Mouse (Mus musculus): Measurements from ENCODE around the gene Lypd3. TPM values are rescaled to one million over a fixed set of nuclear protein-coding genes. Genes with fewer than 3 reads are reported as not detected.
A peak's percentile ranks its signal among the peaks of the same experiment; 100 is the strongest.
"Not testable (repeated sequence)": the region's sequence is repeated elsewhere in the genome, so short reads cannot be mapped to it uniquely, and the experiment has no call there.

The Lypd3 gene
- total RNA-seq, 2 experiments from 2014 or later, result not detected

GRCm38 (mm10) chr7:24610879-24611494 lies 25.4 kb upstream of the Lypd3 start:
- intact Hi-C loops (cut with DNase I), result no loop called here
- DNase-seq, result peak; percentile 85 to 92

GRCm38 (mm10) chr7:24611709-24612108 lies 24.6 kb upstream of the Lypd3 start:
- intact Hi-C loops (cut with DNase I), result no loop called here

GRCm38 (mm10) chr7:24612308-24612910 lies 23.9 kb upstream of the Lypd3 start:
- DNase-seq, result no peak
- intact Hi-C loops (cut with DNase I), result no loop called here

More at GRCm38 (mm10) chr7:24611709-24612108, 24.6 kb upstream of the Lypd3 start:
- no peak for DNase-seq

DNA sequence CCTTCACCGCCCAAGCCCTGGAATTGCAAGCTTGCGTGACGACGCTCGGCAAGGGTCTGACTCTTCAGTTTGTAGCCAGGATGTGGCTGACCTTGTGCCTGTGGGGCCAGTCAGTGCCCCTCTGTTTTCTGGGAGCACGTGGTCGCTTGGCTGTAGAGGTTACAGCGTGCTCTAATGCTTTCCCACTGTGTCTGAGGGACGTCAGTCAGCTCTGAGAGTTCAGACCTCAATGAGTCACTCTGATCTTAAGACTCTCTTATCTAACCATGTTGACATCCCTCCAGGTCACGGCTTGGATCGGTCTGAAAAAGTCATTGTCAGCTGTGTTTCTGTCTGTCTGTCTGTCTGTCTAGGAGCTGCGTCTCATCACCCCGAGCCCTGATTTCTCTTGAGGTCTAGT lies 21.5 kb upstream of the Lypd3 start:
- intact Hi-C loops (cut with DNase I), result no loop called here
- no peak for DNase-seq

DNA sequence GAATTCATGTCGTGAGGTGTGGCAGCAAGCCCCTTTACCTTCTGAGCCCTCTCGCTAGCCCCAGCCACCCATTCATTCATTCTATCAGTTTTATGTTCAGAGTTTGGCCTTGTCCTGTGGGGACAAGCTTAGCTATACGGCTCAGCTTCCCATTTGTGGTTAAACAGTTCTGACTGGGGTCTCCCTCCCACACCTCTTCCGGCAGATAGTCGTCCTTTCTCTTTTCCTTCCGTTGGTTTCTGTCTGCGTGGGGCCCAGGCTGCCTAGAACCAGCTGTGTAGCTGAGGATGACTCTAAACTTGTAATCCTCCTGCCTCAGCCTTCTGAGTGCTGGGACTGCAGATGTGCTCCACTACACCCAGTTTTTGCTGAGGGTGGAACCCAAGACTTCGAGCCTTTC lies 18.6 kb upstream of the Lypd3 start:
- intact Hi-C loops (cut with DNase I), result no loop called here
- no peak for DNase-seq

DNA sequence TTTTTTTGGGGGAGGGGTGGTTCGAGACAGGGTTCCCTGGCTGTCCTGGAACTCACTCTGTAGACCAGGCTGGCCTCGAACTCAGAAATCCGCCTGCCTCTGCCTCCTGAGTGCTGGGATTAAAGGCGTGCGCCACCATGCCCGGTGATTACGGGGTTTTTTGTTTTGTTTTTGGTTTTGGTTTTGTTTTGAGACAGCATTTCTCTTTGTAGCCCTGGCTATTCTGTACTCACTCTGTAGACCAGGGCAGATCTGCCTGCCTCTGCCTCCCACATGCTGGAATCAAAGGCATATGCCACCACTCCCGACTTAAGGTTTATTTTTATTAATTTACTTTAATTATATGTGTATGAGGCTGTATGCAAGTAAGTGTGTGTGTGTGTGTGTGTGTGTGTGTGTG lies 18.0 kb upstream of the Lypd3 start:
- intact Hi-C loops (cut with DNase I), result not testable (repeated sequence)

DNA sequence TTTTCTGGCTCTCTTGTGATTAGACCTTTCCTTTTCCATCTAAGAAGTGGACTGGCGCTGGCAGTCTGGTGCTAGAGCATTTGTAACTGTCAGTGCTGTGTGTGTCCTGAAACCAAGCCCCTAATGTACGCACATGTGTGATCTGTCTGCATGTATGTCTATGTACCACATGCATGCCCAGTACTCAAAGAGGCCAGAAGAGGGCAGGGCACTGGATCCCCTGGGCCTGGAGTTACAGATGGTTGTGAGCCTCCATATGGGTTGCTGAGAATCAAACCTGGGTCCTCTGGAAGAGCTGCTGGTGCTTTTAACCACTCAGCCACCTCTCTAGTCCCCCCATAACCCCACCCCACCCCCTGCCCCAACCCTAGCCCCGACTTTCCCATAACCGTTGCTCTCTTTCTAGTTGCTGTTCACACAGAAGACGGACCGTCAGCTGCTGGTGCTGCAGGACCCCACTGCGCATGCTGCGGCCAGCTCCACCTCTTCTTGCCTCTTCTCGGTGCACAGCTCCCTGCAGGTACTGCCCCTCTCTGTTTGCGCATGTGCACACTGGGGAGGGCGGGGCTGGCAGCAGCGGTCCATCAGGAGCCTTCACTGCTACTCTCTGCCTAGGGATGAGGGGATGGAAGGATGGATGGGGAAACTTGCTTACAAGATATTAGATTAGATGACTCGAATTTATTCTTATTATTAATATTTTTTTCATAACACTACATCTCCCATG lies 16.5 kb upstream of the Lypd3 start:
- intact Hi-C loops (cut with DNase I), result no loop called here
- DNase-seq, result no peak

More for the DNA sequence above, 18.0 kb upstream of the Lypd3 start:
- not testable (repeated sequence) for DNase-seq

- intact Hi-C loops (cut with DNase I), result no loop called here
- DNase-seq, result no peak
These were observed 15.2 kb upstream of the Lypd3 start for GRCm38 (mm10) chr7:24621193-24621592.

DNA sequence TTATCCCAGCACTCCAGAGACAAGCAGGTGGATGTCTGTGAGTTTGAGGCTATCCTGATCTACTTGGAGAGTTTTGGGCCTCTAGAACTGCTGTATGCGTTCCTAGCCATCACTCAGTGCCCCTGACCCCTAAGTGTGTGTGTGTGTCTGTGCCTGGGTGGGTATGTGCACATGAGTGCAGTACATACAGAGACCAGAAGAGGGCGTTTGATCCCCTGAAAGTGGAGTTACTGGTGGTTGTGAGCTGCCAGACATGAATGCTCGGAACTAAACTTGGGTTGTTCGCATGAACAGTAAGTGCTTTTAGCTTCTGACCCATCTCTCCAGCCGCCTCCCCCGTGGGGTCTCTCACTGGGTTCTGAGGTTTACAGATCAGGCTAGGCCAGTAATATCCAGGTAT lies 13.4 kb upstream of the Lypd3 start:
- intact Hi-C loops (cut with DNase I), result no loop called here

GRCm38 (mm10) chr7:24628685-24629610 lies 7.4 kb upstream of the Lypd3 start:
- intact Hi-C loops (cut with DNase I), result no loop called here
- peak; percentile 71 to 77 for DNase-seq

More for the DNA sequence above, 13.4 kb upstream of the Lypd3 start:
- no peak for DNase-seq

DNA sequence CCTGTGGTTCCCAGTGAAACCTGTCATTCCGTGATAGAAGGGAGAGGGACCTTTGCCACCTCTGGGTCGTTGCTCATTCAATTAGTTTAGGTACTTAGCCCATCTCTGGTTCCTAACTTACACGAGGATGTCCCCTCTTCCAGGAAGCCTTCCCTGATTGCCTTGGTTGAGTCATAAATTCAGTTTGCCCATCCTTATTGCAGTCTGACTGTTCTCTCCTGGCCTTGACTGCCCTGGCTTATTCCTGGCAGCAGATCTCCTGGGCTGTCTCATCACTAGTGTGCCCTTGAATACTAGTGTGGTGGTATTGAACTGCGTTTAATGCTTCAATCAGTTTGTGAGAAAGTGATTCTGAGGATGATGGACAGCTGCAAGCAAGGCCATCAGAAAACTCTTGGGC lies 6.7 kb upstream of the Lypd3 start:
- intact Hi-C loops (cut with DNase I), result no loop called here
- DNase-seq, result no peak

DNA sequence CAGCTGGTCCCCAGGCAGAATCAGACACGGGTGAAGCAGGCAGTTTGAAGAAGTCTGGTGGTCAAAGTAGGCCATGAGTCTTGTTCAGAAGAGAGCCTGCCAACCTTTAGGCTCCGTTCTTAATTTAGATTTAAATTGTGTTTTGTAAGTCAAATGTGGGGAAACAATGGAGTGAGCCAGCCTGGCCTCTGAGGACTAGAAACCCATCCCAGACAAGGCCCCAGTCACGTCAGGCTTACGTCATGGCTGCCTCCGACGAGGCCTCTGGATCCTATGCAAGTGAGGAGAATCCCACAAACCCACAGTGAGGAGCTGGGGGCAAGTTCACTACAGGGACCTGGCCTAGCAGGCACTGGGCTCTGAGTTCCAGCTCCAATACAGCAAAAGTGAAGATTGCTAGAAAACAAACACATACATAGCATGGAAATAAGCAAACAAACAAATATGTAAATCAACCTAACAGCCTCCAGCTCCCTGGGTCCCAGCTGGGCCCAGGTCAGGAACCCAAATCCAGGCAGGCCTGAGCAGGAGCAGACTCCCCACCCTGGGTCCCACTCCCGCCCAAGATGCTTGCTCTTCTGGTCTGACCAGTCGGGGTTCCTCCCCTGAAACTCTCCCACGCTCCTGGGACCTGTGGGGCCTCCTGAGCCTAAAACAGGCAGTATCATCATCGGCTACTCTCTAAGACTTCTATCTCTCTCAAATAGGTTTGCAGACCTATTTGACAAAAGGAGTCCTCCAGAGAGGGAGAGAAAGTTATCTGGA lies 6.1 kb upstream of the Lypd3 start:
- intact Hi-C loops (cut with DNase I), result no loop called here

GRCm38 (mm10) chr7:24637046-24637445 lies 696 bp downstream of the Lypd3 start:
- DNase-seq, result no peak
- intact Hi-C loops (cut with DNase I), result no loop called here

More for the DNA sequence above, 6.1 kb upstream of the Lypd3 start:
- no peak for DNase-seq

DNA sequence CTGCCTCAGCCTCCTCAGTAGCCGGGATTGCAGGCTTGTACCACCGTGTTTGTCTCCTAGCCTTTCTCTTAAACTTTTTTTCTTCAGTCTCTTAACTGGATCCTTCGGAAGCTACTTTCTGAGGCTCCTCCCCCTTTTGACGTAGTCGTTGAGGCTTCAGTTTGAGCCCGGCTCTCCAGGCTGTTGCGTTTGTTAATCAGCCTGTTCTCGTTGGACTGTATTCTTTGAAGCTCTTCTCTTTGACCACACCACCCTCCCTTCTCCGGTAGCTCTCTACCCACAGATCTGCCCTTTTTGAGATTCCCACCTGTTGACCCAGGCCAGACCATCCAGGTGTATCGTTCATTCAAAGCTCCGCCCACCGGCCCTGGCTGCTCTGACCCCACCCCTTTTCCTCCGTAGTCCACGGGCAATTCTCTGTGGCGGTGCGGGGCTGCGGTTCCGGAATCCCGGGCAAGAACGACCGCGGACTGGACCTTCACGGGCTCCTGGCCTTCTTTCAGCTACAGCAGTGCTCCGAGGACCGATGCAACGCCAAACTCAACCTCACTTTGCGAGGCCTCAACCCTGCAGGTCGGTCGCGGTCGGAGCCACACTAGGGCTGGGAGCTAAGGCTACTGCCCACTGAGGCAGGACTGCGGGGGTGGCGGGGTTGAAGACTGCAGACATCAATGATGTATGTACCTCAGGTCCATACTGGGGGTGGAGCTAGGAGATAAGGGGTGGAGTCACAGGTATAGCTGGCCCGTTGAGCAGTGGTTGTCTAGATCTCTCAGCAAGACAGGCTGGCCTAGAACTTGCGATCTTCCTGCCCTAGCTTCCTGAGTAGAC lies 1.9 kb downstream of the Lypd3 start:
- intact Hi-C loops (cut with DNase I), result no loop called here
- DNase-seq, result no peak

DNA sequence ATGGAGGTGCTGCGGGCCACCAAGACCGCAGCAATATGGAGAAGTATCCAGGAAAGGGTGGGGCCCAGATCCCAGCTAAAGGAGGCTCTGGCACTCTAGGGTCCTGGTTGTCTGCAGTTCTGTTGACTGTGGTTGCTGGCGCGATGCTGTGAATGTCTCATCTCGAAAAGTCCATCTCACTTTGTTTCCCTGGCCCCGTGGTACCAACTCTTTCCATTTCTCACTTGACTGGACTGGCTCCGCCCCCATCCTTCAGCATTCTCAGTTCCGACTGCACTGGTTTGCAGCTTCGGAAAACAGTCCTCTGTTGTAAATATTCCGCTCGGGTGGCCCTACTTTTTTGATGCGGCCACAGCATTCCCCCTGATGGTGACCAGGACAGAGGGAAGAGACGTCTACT lies 4.1 kb downstream of the Lypd3 start:
- intact Hi-C loops (cut with DNase I), result no loop called here
- DNase-seq, result no peak

DNA sequence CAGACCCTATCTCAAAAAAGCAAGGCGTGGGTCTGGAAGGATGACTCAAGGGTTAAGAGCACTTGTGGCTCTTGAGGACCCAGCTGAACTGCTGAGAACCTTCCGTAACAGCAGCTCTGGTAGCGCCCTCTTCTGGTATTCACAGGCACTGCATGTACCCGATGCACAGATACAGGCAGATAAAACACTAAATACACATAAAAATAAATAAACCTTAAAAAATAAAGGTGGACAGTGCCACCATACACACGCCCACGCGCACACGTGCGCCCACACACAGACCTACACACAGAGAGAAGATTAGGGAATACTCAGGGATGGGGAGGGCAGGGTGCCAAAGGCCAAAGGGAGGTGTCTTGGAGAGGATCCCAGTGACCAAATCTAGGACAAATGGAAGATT lies 6.1 kb downstream of the Lypd3 start:
- intact Hi-C loops (cut with DNase I), result no loop called here
- DNase-seq, result peak; percentile 37 to 56

- no peak for DNase-seq
- intact Hi-C loops (cut with DNase I), result no loop called here
These were observed 8.1 kb downstream of the Lypd3 start for GRCm38 (mm10) chr7:24644492-24644891.

GRCm38 (mm10) chr7:24644996-24645395 lies 8.6 kb downstream of the Lypd3 start:
- intact Hi-C loops (cut with DNase I), result no loop called here
- DNase-seq, result no peak

DNA sequence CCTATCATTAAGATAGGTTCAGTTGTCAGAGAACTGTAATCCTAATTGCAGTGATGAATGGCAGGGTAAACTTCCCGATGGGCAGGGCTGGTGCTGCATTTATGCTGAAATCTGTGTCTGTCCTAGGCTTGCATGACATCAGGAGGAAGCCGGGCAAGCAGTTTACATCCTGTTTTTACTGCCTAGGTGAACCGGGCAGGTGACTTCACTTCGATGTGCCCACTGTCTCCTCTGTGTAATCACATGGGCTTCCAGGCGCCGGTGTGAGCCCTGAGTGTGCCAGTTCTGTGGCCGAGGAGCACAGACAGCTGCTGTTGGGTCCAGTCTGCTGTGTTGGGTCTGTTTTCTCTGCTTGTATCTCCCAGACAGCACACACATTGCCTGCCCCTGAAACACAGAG lies 10.1 kb downstream of the Lypd3 start:
- intact Hi-C loops (cut with DNase I), result no loop called here

More for the DNA sequence above, 10.1 kb downstream of the Lypd3 start:
- DNase-seq, result no peak
